Mouse (Mus musculus): Measurements from ENCODE around the gene Sec14l1. TPM values are rescaled to one million over a fixed set of nuclear protein-coding genes. Genes with fewer than 3 reads are reported as not detected.
A peak's percentile ranks its signal among the peaks of the same experiment; 100 is the strongest.

Sec14l1 gene
- polyA plus RNA-seq, 1 experiment from 2014 or later = 67.2 TPM

GRCm38 (mm10) chr11:117185076-117185933 is 70.3 kb downstream of the Sec14l1 start:
- Histone ChIP-seq H3K27ac (no peak overlapping the region), H3K27me3 (0 out of 2 replicates have a peak, but pooled peaks cover 4% of the 10 kb centered on the region), H3K4me1 (0 out of 2 replicates have a peak, but pooled peaks cover 5% of the 10 kb centered on the region), H3K9me3 (peaks cover 9% of the 10 kb centered on the region), H3K4me2 (no peak overlapping the region), H3K9ac (no peak overlapping the region), H3K36me3 (replicated peaks) (no peaks in the 10 kb centered on the region), H3K4me3 (replicated peaks) (no peak overlapping the region)
- 68% methylated on average over 21 of the region's 21 CpGs for WGBS
- ATAC-seq (ENCODE audit: low FRiP score) = no peak

DNA sequence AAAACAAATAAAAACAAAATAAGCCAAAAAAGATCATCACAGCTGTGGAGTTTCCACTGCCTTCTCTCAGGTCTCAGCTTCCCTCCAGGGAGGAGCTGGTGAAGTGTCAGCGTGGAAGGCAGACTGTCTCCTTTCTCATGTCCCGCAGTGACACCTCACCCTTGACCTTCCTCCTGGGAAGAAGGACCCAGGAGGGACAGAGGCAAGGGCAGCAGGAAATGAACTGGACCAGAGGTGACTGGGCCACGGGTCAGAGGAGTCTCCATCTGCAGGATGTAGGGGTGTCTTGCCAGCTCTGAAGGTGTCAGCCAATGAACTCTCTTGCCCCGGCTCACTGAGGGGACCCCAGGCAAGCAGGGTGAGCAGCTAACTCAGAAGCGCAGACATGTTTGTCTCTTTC is 76.6 kb downstream of the Sec14l1 start:
- Histone ChIP-seq H3K9ac (no peak overlapping the region), H3K4me3 (replicated peaks) (no peak overlapping the region), H3K9me3 (no peaks in the 10 kb centered on the region), H3K4me2 (no peak overlapping the region), H3K27me3 (peaks cover 10% of the 10 kb centered on the region), H3K36me3 (replicated peaks) (no peaks in the 10 kb centered on the region), H3K4me1 (no peaks in the 10 kb centered on the region), H3K27ac (no peak overlapping the region)
- 73% methylated on average over 5 of the region's 5 CpGs for WGBS
- no peak for ATAC-seq (ENCODE audit: low FRiP score)

DNA sequence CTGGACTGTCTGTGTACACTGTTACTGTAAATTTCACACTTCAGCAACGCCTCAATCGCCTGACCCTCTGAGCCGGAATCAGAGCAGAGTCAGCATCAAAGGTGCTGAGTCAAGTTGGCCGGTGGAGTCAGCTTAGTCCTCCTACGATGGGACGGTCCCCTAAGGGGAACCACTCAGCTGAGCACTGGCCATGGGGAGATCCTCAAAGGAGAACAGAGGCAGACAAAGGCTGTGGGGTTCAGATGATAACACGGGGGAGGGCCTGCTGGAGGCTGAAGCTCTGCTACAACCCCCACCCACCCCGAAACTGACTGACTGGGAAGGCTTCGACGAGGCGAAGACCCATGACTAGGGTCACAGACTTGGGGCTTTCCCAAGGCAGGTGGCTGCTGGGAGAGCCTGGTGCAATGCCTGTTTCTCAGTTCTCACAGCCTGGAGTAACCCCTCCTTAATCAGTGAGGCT is 79.5 kb downstream of the Sec14l1 start:
- Histone ChIP-seq H3K27me3 (peaks cover 39% of the 10 kb centered on the region), H3K4me1 (peaks cover 4% of the 10 kb centered on the region), H3K4me3 (replicated peaks) (no peak overlapping the region), H3K9me3 (no peaks in the 10 kb centered on the region), H3K36me3 (replicated peaks) (no peaks in the 10 kb centered on the region), H3K9ac (no peak overlapping the region), H3K4me2 (no peak overlapping the region), H3K27ac (no peak overlapping the region)
- WGBS = 83% methylated on average over 11 of the region's 11 CpGs
- ATAC-seq (ENCODE audit: low FRiP score) = no peak

DNA sequence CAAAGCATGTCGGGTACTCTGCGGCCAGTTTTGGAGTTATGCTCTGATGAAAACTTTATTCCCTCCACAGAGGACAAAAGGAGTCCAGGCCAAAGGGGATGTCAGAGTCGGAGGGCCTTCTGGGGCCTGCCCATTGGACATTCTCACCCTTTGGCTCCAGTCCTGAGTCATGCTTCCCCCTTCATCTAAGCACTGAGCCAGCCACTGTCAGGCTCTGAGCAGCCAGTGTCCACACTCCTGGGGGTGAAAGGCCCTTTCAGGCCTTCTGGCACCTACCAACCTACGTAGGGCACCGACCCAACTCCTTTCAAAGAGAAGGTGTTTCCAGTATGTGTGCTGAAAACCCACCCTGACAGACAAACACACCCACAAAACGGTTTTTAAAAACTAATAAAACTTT is 80.6 kb downstream of the Sec14l1 start:
- Histone ChIP-seq H3K9me3 (no peaks in the 10 kb centered on the region), H3K9ac (no peak overlapping the region), H3K4me2 (no peak overlapping the region), H3K4me3 (replicated peaks) (no peak overlapping the region), H3K4me1 (peaks cover 10% of the 10 kb centered on the region), H3K36me3 (replicated peaks) (no peaks in the 10 kb centered on the region), H3K27ac (no peak overlapping the region), H3K27me3 (peaks cover 46% of the 10 kb centered on the region)
- 89% methylated on average over 6 of the region's 6 CpGs for WGBS
- no peak for ATAC-seq (ENCODE audit: low FRiP score)

DNA sequence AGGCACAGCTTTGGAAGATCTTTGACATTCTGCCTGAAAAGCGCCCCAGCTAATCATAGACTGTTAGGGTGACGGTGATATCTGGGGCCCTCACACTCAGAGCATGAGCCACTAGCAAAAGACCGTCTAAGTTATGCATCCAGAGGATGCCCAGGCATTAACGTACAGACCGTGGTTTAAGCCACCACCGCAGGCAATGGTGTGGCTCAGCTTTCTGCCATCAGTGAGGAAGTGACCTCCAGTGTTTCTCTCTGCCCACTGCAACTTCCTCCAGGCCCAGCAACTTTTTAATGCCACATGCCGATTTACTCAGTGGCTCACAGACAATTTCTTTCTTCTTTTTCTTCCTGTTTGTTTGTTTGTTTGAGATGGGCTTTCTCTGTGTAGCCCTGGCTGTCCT is 81.7 kb downstream of the Sec14l1 start:
- peaks cover 10% of the 10 kb centered on the region for H3K4me1 ChIP-seq
- H3K27me3 ChIP-seq = peaks cover 57% of the 10 kb centered on the region
- no peak overlapping the region for H3K4me2 ChIP-seq
- no peak overlapping the region for H3K9ac ChIP-seq
- H3K4me3 ChIP-seq (replicated peaks) = no peak overlapping the region
- WGBS = 91% methylated on average over 7 of the region's 7 CpGs
- no peaks in the 10 kb centered on the region for H3K9me3 ChIP-seq
- no peaks in the 10 kb centered on the region for H3K36me3 ChIP-seq (replicated peaks)
- H3K27ac ChIP-seq = no peak overlapping the region
- ATAC-seq (ENCODE audit: low FRiP score) = no peak

- peaks cover 10% of the 10 kb centered on the region for H3K4me1 ChIP-seq
- H3K27me3 ChIP-seq = peaks cover 67% of the 10 kb centered on the region
- ATAC-seq (ENCODE audit: low FRiP score) = no peak
- no peak overlapping the region for H3K4me2 ChIP-seq
- H3K27ac ChIP-seq = no peak overlapping the region
- no peak overlapping the region for H3K9ac ChIP-seq
- 81% methylated on average over 5 of the region's 5 CpGs for WGBS
- no peaks in the 10 kb centered on the region for H3K9me3 ChIP-seq
- no peaks in the 10 kb centered on the region for H3K36me3 ChIP-seq (replicated peaks)
- H3K4me3 ChIP-seq (replicated peaks) = no peak overlapping the region
Measured at GRCm38 (mm10) chr11:117198122-117198521, 83.2 kb downstream of the Sec14l1 start.

GRCm38 (mm10) chr11:117199282-117200175 is 84.6 kb downstream of the Sec14l1 start, which contains the start of gene Sept9:
TSS of gene Sept9 (plus strand) at chr11:117199661.
- no peak for ATAC-seq (ENCODE audit: low FRiP score)
- Histone ChIP-seq H3K4me1 (peaks cover 10% of the 10 kb centered on the region), H3K27me3 (peaks cover 76% of the 10 kb centered on the region), H3K27ac (no peak within 1 kb of the TSS), H3K36me3 (replicated peaks) (no peaks in the 10 kb centered on the region), H3K4me2 (peak within 1 kb of the TSS; percentile 76), H3K4me3 (replicated peaks) (peak within 1 kb of the TSS; percentile 47), H3K9ac (peak within 1 kb of the TSS; percentile 38; the same call in 1 of the 2 replicates), H3K9me3 (no peaks in the 10 kb centered on the region)
- WGBS = under 1% methylated on average over 55 of the region's 70 CpGs

GRCm38 (mm10) chr11:117201846-117202245 is 86.9 kb downstream of the Sec14l1 start:
- Histone ChIP-seq H3K4me3 (replicated peaks) (no peak overlapping the region), H3K9ac (no peak overlapping the region), H3K4me2 (no peak overlapping the region), H3K4me1 (peaks cover 10% of the 10 kb centered on the region), H3K27ac (no peak overlapping the region), H3K36me3 (replicated peaks) (no peaks in the 10 kb centered on the region), H3K27me3 (peaks cover 67% of the 10 kb centered on the region), H3K9me3 (no peaks in the 10 kb centered on the region)
- 86% methylated on average over 12 of the region's 12 CpGs for WGBS
- ATAC-seq (ENCODE audit: low FRiP score) = no peak

GRCm38 (mm10) chr11:117204606-117205005 is 89.6 kb downstream of the Sec14l1 start:
- H3K27me3 ChIP-seq = peaks cover 40% of the 10 kb centered on the region
- 85% methylated on average over 8 of the region's 8 CpGs for WGBS
- peaks cover 5% of the 10 kb centered on the region for H3K4me1 ChIP-seq
- H3K4me3 ChIP-seq (replicated peaks) = no peak overlapping the region
- ATAC-seq (ENCODE audit: low FRiP score) = no peak
- no peak overlapping the region for H3K9ac ChIP-seq
- H3K36me3 ChIP-seq (replicated peaks) = no peaks in the 10 kb centered on the region
- H3K27ac ChIP-seq = no peak overlapping the region
- H3K9me3 ChIP-seq = no peaks in the 10 kb centered on the region
- H3K4me2 ChIP-seq = no peak overlapping the region

- H3K36me3 ChIP-seq (replicated peaks) = no peaks in the 10 kb centered on the region
- 76% methylated on average over 6 of the region's 6 CpGs for WGBS
- ATAC-seq (ENCODE audit: low FRiP score) = no peak
Measured at GRCm38 (mm10) chr11:117205042-117205441, 90.1 kb downstream of the Sec14l1 start.

GRCm38 (mm10) chr11:117205447-117205846 is 90.5 kb downstream of the Sec14l1 start:
- no peak overlapping the region for H3K9ac ChIP-seq
- 87% methylated on average over 9 of the region's 9 CpGs for WGBS

More at GRCm38 (mm10) chr11:117205042-117205441, 90.1 kb downstream of the Sec14l1 start:
- no peak overlapping the region for H3K4me3 ChIP-seq (replicated peaks)
- H3K9ac ChIP-seq = no peak overlapping the region
- H3K27me3 ChIP-seq = peaks cover 36% of the 10 kb centered on the region
- H3K4me1 ChIP-seq = peaks cover under 1% of the 10 kb centered on the region
- H3K9me3 ChIP-seq = no peaks in the 10 kb centered on the region
- no peak overlapping the region for H3K4me2 ChIP-seq
- H3K27ac ChIP-seq = no peak overlapping the region

GRCm38 (mm10) chr11:117207436-117207835 is 92.5 kb downstream of the Sec14l1 start:
- H3K4me2 ChIP-seq = no peak overlapping the region
- no peaks in the 10 kb centered on the region for H3K36me3 ChIP-seq (replicated peaks)
- 67% methylated on average over 5 of the region's 5 CpGs for WGBS
- no peaks in the 10 kb centered on the region for H3K4me1 ChIP-seq
- no peak for ATAC-seq (ENCODE audit: low FRiP score)
- no peak overlapping the region for H3K4me3 ChIP-seq (replicated peaks)
- H3K9me3 ChIP-seq = no peaks in the 10 kb centered on the region
- no peak overlapping the region for H3K9ac ChIP-seq
- H3K27ac ChIP-seq = no peak overlapping the region
- H3K27me3 ChIP-seq = peaks cover 12% of the 10 kb centered on the region

More at GRCm38 (mm10) chr11:117205447-117205846, 90.5 kb downstream of the Sec14l1 start:
- H3K9me3 ChIP-seq = no peaks in the 10 kb centered on the region
- no peaks in the 10 kb centered on the region for H3K4me1 ChIP-seq
- no peak overlapping the region for H3K4me2 ChIP-seq
- no peaks in the 10 kb centered on the region for H3K36me3 ChIP-seq (replicated peaks)
- H3K27ac ChIP-seq = no peak overlapping the region
- no peak overlapping the region for H3K4me3 ChIP-seq (replicated peaks)
- peaks cover 32% of the 10 kb centered on the region for H3K27me3 ChIP-seq
- ATAC-seq (ENCODE audit: low FRiP score) = no peak
